Mouse (Mus musculus) gastrocnemius, adult 8-10 months (tissue): ENCODE data around the gene Grik5. TPM values are rescaled to one million over a fixed set of nuclear protein-coding genes. Genes with fewer than 3 reads are reported as not detected.

ENCODE experiments used
- DNase-seq, 2 experiments: peaks; one replicate each; pipeline ENCODE4 v3.0.0; 2022; ENCODE audit warnings: low spot score in 2 of 2
- total RNA-seq, 4 experiments: library from RNA; stranded (reverse); gene quantifications; 2 replicates each; pipeline ENCODE4 v1.2.4; 2022

Grik5 gene
- 1 to 10 TPM; 1.3 to 3.2 (median 2.2) TPM for total RNA-seq

DNA sequence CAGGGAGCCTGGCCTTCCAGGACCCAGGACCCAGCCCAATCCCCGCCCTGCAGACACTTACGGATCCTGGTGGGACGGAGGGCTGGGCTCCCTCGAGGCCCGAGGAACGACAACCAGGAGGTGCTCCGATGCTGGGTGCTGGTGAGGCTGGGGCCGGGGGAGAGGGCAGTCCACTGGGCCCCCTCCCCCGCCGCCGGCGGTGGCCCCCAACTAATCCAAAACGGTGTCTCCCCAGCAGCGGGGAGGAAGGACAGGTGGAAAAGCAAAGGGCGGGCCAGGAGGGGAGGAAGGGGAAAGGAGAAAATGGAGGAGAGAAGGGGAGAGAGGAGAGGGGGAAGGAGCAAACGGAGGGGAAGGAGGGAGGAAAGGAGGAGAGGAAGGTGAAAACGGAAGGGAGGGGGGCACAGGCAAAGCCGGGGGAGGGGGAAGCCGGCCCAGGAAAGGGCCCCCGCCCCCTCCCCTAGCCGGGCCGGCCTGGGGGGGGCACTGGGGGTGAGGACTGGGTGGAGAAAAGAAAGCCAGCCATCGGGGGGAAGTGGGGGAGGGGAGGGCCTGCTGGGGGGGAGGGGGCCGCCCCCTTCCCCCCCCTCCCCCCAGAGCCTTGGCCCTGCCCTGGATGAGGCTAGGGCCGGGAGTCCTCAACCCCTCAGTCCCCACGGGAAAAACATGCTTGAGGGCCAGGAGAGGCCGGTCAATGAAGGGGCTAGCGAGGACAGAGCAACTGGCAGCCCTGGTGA, at the start of gene Grik5, which contains the start of gene Zfp574:
Gene Grik5 (minus strand): TSS at position 368 of the 737 bp plus-strand sequence.
Gene Zfp574 (plus strand): TSS at position 589 of the 737 bp plus-strand sequence.
- DNase-seq: no peak

DNA sequence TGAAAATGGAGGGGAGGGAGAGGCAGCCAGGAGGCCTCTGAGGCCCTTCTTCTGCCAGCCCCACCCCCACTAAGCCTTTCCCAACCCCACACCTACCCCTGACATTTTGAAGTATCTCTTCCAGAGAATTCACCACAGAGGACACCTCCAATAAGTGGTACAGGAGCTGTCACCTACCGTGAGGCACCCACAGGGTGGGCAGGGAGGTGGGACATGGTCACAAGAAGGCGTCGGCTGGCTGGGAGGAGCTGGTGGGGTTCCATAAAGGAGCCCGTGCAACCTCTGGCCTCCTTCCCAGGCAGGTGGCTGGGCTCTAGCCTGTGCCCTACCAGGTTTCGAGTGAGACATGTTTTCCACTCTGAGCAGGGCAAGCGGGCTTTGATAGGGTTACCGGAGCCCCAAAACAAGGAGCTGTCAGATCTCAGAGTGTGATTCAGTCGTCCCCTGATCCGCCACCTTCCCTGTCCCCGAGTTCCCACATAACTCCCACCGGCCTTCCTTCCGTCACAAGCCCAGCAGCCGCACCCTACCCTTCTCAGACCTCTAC, 49.2 kb upstream of the Grik5 start:
- no peak for DNase-seq

DNA sequence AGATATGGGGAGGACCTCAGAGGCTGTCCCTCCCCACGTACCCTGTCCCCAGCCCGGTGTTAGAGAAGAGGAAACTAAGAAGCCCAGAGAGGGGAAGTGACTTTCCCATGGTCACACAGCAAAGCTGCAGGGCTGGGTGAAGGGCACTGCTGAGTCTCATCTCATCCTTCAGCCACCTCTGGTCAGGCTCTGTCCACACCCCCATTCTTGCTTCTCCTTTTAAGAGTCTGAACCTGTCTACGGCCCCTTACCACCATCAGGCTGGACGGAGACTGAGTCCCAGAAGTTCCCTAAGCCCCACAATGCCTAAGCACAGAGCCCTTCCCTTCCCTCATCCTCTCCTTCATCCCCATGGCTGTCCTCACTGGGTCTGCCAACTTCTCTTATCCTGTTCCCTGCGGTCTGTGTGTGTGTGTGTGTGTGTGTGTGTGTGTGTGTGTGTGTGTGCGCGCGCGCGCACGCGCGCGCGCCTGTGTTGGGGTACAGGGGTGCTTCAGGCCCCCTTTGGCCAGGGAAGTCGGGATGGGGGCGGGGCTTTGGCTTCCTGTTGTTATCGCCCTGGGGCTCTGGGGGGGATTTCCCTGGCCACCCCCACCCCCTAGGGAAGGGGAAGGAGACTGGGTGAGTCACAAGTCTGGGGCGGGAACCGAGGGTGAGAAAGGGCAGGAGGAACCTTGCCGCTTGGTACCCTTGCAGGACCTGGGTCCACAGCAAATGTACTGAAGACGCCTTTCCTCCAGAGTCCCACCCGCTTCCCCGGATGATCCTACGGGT, 48.1 kb upstream of the Grik5 start:
- DNase-seq: no peak

DNA sequence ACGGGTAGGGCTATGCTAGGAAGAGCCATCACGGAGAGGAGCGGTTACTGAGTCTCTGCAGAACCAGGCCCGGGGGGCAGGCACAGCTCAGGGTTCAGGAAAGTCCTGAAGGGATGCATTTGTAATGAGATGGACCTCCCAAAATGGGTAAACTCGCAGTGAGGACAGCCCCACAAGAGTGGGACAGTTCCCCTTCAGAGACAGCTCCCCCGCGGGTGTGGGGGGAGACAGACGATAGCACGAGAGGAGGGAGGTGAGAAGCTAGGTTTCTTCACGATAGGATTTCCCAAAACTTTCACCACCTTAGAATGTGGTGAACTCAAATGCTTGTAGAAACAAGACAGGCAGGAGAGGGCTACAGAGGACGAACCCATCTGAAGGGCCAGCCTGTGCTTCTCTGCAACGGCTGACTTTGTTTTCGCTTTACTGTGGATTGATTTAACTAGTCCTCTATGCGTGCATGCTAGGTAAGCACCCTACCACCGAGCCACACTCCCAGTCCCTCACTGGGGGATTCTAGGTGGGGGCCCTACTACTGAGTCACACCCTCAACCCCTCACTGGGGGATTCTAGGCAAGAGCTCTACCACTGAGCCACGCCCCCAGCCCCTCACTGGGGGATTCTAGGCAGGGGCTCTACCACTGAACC, 40.9 kb upstream of the Grik5 start:
- DNase-seq: no peak

DNA sequence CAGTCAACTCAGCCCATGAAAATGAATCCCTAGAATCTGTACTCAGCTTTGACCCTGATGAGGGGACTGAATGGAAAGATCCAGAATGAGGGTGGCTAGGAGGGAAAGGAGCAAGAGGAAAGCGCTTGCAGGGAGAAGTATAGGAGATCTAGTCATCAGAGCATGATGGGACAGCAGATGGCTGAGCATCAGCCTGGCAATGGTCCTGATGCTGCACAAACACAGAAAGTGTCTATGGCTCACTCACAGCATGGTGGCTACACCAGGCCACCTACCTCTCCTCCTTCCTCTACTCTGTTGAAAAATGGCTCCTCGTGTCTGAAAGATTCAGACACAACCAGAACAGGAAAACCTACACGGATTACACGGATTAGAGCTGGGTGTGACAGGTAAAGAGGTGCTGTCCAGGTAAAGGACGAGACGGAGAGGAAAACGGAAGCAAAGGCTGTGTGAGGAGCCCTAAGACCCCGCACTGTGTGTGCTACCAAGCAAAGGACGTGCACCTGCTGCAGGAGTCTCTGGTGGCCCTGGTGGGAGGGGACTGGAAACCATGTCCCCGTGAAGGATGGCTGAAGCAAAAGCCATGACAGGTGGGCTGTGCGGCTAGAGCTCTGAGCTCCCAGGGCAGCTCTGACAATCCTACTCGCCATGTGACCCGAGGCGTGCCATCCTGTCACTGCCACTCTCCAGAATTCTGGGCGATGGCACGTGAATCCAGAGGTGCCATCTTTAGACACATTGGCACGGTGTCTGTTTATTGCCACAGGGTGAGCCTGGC, 40.2 kb upstream of the Grik5 start:
- DNase-seq: no peak

DNA sequence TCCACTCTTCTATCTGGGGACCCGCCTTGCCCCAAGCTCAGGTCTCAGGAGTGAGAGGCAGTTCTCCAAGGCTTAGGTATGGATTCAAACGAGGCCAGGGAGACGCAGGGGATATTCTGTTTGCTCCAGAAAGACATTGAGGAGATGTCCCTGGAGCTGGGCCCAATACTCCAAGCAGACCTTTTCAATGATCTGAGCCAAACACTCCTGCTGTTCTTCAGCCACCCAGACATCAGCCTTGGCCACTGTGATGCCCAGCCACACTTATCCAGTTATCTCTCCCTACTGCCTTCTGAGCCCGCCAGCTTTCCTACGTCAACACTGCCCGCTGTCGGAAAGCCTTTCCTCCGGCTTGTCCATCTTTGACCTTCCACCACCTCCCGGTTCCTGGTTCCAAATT, 38.2 kb upstream of the Grik5 start:
- no peak for DNase-seq

DNA sequence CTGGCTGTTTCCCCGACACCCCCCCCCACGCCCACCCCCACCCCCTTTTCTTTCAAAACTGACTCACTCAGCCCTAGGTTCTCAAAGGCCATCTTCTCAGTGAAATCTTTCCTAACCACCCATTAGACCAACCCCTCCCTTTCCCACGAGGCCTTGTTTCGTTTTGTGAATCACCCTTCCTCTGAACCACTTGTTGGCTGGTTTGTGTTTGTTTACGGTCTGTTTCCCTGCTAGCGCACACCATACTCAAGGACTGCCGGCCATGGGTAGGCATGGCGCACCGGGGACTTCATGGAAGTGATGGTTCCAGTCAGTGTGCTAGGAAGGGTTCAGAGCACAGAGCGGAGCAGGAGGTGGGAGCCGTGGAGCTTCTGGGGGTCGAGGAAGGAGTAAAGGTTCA, 37.2 kb upstream of the Grik5 start:
- no peak for DNase-seq

DNA sequence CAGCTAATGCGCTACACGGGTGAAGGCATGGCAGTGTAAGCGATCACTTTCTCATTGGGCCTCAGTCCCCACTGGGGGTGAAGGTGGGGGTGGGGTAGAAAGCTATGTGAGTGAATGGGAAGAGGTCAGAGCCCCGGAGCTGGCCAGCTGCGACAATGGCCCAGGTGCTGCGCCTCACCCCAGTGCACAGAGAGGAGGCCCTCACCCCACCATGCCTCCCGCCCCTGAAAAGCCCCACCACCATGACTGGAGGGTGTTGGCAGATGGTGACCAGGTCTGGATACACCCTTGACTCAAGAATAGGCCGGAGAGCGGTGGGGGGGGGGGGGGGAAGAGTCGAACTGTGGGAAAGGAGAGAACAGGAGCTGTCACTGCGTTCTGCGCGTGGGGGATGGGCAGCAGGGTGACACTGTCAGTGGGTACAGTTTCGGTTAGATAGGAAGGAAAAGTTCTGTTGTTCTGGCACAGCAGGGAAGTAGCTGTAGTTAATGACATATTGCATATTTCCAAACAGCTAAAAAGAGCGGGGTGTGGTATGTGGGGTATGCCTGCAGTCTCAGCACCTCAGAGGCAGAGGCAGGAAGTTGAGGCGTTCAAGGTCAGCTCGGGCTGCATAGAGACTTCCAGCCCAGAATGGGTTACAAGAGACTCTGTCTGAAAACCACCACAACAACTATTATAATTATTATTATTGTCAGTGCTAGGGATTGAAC, 34.8 kb upstream of the Grik5 start:
- DNase-seq: no peak

DNA sequence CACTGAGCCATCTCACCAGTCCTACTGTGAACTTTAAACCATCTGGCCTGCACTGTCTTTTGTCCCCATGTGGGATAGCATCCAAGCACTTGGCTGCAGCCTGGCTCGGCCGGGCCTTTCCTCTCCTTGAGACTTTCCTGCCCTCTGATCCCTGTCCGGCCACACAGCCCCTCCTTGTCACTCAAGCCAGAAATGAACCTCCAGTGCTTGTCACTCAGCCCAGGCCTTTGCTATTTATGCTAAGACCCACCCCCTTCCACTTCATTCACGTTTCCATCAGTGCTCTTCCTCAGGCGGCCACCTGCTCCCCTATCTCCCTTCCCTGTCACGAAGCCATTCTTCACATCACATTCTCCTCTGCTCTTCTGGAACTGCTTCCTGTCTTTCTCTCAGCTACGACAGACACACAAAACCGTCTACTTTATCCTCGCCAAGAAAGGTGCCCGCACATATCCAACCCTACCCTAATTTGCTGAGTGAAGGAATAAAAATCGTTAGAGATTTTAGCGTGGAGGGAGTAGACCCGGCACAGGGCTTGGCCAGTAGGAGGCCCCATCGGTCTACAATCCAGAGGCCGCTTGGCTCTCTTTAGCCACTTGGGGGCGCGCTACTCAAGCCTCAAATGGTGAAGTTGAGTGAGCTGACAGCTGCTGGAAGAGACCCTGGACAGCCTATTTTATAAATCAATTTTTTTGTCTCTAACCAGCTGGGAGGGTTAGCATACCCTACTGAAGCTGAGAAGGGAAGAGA, 33.4 kb upstream of the Grik5 start:
- DNase-seq: peak; percentile 39 to 42

DNA sequence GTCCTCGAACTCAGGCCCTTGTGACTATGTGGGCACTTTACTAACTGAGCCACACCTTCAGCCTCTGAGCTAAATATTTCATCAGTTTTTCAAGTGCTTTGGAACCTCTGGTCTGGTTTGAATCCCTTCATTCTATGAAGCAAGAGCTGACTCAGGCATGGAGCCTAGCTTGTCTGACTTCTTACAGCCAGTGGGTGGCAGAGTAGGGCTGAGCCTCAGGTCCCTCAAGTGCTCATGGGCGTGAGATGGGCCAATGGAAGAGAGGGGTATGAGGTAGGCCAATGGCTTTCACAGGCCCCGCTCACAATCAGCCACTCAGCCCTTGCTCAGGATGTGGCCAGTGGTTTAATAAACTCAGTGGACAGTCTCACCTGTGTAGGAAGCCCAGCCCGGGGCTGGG, 27.4 kb upstream of the Grik5 start:
- no peak for DNase-seq

DNA sequence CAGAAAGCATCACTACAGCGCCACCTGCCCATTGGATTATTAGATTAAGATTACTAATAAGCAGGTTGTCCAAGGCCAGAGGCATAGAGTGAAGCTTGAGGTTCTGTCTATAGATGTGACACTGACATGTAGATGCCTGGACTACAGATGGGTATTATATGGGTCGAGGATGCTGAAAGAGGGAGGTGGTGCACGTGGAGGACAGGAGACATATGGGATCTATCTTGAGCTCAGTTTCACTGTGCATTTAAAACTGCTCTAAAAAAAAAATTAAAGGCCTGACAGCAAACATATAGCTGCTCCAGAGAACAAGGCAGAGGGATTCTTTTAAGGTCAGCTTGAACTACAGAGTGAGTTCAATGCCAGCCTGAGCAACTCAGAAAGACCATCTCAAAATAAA, 26.0 kb upstream of the Grik5 start:
- DNase-seq: no peak

DNA sequence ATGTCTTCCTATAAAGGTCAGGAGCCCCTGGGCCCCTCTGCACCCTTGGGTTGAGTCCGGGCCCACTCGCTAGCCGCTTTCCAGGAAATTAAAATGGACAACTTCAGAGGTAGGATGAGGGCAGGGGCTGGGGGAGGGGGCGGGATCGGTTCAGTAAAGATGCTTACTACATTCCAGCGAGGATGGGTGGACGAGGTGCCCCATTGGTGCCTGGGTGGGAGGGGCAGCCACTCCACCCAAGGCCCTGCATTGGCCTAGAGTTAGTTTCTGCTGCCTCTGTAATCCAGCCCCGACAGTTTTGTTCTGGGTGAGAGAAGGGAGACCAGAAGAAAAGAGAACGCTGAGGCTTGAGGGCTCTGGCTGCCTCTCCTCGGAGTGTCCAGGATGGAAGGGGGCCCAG, 17.7 kb upstream of the Grik5 start:
- no peak for DNase-seq

DNA sequence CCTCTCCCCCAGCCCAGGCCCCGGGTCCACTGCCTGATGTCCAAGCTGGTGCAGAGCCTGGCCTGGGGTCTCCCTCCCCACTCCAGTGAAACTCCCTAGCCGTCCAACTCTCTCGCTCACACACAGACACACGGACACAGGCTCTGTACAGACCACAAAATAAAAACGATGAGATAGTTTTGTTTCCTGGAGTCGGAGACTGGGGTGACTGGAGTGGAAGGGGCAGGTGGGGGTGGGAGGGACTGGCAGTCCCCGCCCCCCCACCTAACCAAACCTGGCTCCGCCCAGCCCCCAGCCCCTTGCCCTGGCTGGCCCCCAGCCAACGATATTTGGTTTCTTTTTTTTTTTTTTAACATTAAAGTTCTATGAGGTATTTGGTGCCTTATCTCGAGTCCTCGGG, 16.8 kb upstream of the Grik5 start:
- DNase-seq: no peak

DNA sequence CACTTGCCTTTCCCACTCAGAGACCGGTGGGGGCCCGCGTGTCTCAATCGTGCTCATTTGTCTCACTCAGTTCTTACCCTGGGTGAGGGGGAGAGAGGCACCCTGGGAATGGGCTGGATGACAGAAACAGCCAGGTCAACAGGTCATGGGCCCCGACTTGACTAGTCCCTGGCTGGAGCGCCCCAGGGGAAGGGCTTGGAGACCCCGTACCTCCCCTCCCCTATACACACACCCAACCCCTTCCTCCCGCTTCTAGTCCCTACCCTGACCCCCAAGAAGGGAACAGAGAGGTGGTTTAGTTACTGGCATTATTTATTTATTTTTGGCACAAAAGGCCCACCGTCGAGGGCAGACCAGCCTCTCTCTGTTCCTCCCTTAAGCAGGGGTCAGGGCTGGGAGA, 16.4 kb upstream of the Grik5 start:
- no peak for DNase-seq

DNA sequence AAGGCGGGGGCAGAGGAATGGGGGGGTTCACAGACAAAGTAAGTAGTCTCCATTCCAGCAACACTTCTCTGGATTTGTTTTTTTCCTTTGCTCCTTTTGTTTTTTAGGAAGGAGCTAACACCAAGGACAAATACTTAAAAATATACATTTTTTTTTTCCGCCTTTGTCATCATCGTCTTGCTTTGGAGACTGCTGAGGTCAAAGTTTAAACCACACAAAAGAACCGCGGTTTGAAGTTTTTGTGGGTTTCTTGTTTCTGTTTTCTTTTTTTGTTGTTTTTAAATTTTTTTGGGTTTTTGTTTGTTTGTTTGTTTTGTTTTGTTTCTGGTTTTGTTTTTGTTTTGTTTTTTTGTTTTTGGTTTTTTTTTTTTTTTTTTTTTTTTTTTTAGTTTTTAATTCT, 15.8 kb upstream of the Grik5 start:
- no peak for DNase-seq

DNA sequence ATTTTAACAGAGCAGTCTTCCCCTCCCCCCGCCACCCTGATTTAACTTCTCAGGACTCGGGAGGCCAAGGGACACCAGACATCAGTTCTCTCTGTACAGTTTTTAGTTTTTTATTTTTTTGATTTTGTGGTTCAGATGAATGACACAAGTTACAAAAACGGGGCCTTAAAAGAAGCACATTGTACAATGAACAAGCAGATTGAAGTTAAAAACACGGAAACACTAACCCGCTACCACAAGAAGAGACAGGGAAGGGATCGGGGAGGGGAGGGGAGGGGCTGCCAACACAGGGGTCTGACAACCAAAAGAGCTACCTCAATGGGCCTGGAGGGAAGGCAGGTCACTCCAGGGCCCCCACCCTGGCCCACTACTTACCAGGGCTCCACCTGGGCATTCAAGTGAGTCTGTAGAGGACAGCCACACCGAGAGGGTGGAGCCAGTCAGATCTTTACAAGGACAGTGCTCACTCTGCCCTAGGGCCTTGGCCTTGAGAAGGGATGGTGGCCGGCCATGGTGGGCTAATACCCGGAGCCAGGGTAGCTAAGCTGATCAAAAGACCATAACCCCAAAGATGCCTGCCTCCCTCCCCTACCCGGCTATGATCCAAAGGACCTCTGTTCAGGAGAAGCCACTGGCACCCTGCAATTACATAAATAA, 15.2 kb upstream of the Grik5 start:
- DNase-seq: no peak

DNA sequence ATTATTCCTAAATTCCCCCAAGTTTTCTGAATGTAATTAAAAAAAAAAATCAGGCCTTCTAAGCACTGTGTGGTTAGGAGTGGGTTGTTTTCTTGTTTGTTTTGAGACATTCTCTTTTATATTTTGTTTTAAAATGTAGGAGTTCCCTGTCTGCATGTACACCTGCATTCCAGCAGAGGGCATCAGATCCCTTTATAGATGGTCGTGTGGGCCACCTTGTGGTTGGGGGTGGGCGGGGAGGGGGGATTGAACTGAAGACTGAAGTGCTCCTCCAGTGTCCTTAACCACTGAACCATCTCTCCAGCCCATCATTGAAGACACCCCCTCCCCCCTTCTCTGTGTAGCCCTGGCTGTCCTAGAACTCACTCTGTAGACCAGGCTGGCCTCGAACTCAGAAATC, 14.5 kb upstream of the Grik5 start:
- DNase-seq: no peak

DNA sequence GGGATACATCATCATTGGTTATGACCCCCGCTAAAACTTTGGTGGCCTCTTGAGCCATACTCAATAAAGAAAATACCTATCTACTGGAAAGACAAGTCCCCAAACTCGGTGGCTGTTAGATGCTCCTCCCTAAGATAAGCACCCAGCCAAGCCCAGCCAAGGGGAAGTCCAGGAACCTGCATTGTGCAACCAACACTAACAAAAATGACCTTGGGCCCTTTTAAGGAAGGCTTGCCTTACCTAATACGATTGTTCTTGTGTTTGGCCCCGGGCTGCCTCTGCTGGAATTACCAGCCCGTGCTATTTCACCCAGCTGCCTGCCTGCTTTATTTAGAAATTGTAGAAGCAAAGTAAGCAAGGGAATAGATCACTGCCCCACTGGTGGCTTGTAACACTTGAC, 12.5 kb upstream of the Grik5 start:
- DNase-seq: no peak

DNA sequence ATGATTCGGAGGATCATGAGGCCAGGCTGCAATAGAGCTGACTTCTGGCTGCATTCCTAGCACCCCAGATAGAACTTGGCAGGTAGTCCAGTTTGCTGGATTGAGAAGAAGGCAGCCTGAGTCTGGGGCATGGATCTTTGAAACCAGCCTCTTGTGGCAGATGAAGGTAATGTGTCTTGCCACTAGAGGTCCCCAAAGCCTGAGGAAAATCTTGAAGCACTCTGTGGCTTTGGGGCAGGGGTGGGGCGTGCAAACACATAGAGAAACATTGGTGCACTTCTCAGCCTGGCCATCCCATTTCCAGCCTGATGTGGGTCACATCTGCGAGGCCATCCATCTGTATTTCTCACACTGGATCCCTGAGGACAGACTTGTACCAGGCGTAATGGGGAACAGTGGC, 10.4 kb upstream of the Grik5 start:
- DNase-seq: no peak
